In the genomic region with DNA sequence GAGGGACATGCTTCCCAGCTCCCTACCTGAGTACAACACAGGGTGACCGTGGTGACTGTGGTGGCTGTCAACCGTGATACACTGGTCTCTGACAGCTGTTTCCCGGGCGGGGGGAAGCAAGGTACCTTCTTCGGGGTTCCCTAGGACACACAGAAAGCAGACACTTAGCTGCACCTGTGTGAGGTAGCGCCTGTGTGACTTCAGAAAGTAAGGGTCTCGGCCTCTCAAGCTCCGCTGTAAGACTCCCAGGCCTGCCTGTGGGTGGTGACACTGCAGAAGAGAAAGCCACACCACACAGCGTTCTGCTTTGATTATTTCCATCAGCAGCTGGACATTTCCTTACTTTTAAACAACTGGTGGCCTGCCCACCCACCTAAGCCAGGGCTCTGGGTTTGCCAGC, we compare ENCODE assay signal across 20 mouse cellular contexts. TPM values are rescaled to one million over a fixed set of nuclear protein-coding genes. Genes with fewer than 3 reads are reported as not detected.
DNase-seq lines count a peak whose midpoint lies in the region; ATAC-seq and TF ChIP-seq lines count a peak whose summit lies in the region.
"Had no signal": no experiment of that assay in that cellular context is flagged by ENCODE, and none has a peak within 500 bp of the region (broad histone marks: within the 10 kb centered on the region; RNA-seq: fewer than 3 reads in every experiment).

No protein-coding gene starts in this region.

- TF ChIP-seq CTCF in forebrain, postnatal 0 days (IDR thresholded peaks at IDR 0.05; ENCODE audit: low read depth) = no peak

- H3K27ac ChIP-seq in forebrain, postnatal 0 days (ENCODE audit: low read depth, low read length) = no peak overlapping the region
- no peak overlapping the region for H3K27ac ChIP-seq in forebrain, embryonic 16.5 days (ENCODE audit: low read length)
- no peak overlapping the region for H3K27ac ChIP-seq in lung, embryonic 15.5 days
- H3K27ac ChIP-seq in brown adipose tissue, adult 24 weeks (replicated peaks; ENCODE audit: low read depth, low read length) = peak overlapping the region; percentile 99
- H3K27ac ChIP-seq in neural tube, embryonic 15.5 days (replicated peaks) = no peak overlapping the region
- H3K27ac ChIP-seq in liver, embryonic 11.5 days (ENCODE audit: low read depth, low read length) = no peak overlapping the region
- H3K27ac ChIP-seq: liver, embryonic 14.5 days had no signal

- 0 out of 2 replicates have a peak overlapping the region, but pooled peaks have one; percentile 19 for H3K4me2 ChIP-seq in forebrain, postnatal 0 days (ENCODE audit: low read depth)
- H3K4me2 ChIP-seq in forebrain, embryonic 16.5 days (ENCODE audit: low read length) = no peak overlapping the region
- H3K4me2 ChIP-seq in lung, embryonic 15.5 days = peak overlapping the region; percentile 69; the same call in 1 of the 2 replicates
- H3K4me2 ChIP-seq in neural tube, embryonic 15.5 days = 0 out of 2 replicates have a peak overlapping the region, but pooled peaks have one; percentile 77
- H3K4me2 ChIP-seq in liver, embryonic 11.5 days = no peak overlapping the region

- peaks cover 24% of the 10 kb centered on the region; the same call in 1 of the 2 replicates for H3K4me1 ChIP-seq in forebrain, postnatal 0 days (ENCODE audit: insufficient read depth)
- H3K4me1 ChIP-seq in forebrain, embryonic 16.5 days (replicated peaks; ENCODE audit: control insufficient read depth, insufficient read depth, low read length) = peaks cover 65% of the 10 kb centered on the region
- peaks cover 62% of the 10 kb centered on the region for H3K4me1 ChIP-seq in lung, embryonic 15.5 days
- no peaks in the 10 kb centered on the region; the same call in 1 of the 2 replicates for H3K4me1 ChIP-seq in brown adipose tissue, adult 24 weeks (ENCODE audit: control insufficient read depth, insufficient read depth, insufficient read length, low read length)
- H3K4me1 ChIP-seq in neural tube, embryonic 15.5 days = peaks cover 68% of the 10 kb centered on the region
- no peaks in the 10 kb centered on the region for H3K4me1 ChIP-seq in liver, embryonic 11.5 days (replicated peaks; ENCODE audit: control insufficient read depth, insufficient read depth, low read length)

- H3K9me3 ChIP-seq in forebrain, postnatal 0 days (ENCODE audit: low read length) = no peaks in the 10 kb centered on the region
- H3K9me3 ChIP-seq in forebrain, embryonic 16.5 days (ENCODE audit: control insufficient read depth, low read length) = no peaks in the 10 kb centered on the region
- no peaks in the 10 kb centered on the region for H3K9me3 ChIP-seq in lung, embryonic 15.5 days
- H3K9me3 ChIP-seq in neural tube, embryonic 15.5 days (replicated peaks) = no peaks in the 10 kb centered on the region
- H3K9me3 ChIP-seq in liver, embryonic 11.5 days (ENCODE audit: control insufficient read depth, low read length) = no peaks in the 10 kb centered on the region

- no peak overlapping the region for H3K9ac ChIP-seq in forebrain, postnatal 0 days
- H3K9ac ChIP-seq in forebrain, embryonic 16.5 days (replicated peaks; ENCODE audit: low read depth, low read length) = no peak overlapping the region
- H3K9ac ChIP-seq in lung, embryonic 15.5 days = no peak overlapping the region
- H3K9ac ChIP-seq in neural tube, embryonic 15.5 days (replicated peaks) = no peak overlapping the region
- H3K9ac ChIP-seq in liver, embryonic 11.5 days (ENCODE audit: low read depth, low read length) = no peak overlapping the region
- H3K9ac ChIP-seq: liver, embryonic 14.5 days had no signal

- WGBS in forebrain, postnatal 0 days = 75% methylated on average over 9 of the region's 9 CpGs
- WGBS in forebrain, embryonic 16.5 days = 82% methylated on average over 9 of the region's 9 CpGs
- WGBS in lung, embryonic 15.5 days = 73% methylated on average over 9 of the region's 9 CpGs
- 80% methylated on average over 9 of the region's 9 CpGs for WGBS in neural tube, embryonic 15.5 days
- 71% methylated on average over 9 of the region's 9 CpGs for WGBS in liver, embryonic 11.5 days

- ATAC-seq in forebrain, postnatal 0 days = no peak
- ATAC-seq in forebrain, embryonic 16.5 days = no peak
- ATAC-seq in lung, embryonic 15.5 days (ENCODE audit: borderline replicate concordance, extremely low read depth, low FRiP score, low TSS enrichment) = no peak
- no peak for ATAC-seq in neural tube, embryonic 15.5 days (ENCODE audit: low FRiP score)
- no peak for ATAC-seq in liver, embryonic 11.5 days (replicated peaks; ENCODE audit: low FRiP score)
- ATAC-seq: hindbrain, embryonic 16.5 days had no signal

- H3K27me3 ChIP-seq in forebrain, postnatal 0 days (ENCODE audit: insufficient read depth, low read length) = no peaks in the 10 kb centered on the region
- H3K27me3 ChIP-seq in forebrain, embryonic 16.5 days (replicated peaks; ENCODE audit: control insufficient read depth, insufficient read depth, low read length) = no peaks in the 10 kb centered on the region
- no peaks in the 10 kb centered on the region for H3K27me3 ChIP-seq in lung, embryonic 15.5 days
- no peaks in the 10 kb centered on the region for H3K27me3 ChIP-seq in neural tube, embryonic 15.5 days (replicated peaks)
- H3K27me3 ChIP-seq in liver, embryonic 11.5 days (replicated peaks; ENCODE audit: control insufficient read depth, insufficient read depth, low read length) = peaks cover 61% of the 10 kb centered on the region

- DNase-seq in forebrain, postnatal 0 days = no peak
- DNase-seq in lung, postnatal 10 days = no peak
- DNase-seq in adrenal gland, adult 8-10 months = no peak
- DNase-seq in liver, embryonic 11.5 days (ENCODE audit: low spot score) = no peak
- DNase-seq: adrenal gland, postnatal 10 days; cerebellum, adult 11-12 months; cerebellum, postnatal 25 days; heart, postnatal 14 days; kidney, adult 8-10 months; kidney, postnatal 36 days; right cerebral cortex, postnatal 4 days had no signal

- no peaks in the 10 kb centered on the region for H3K36me3 ChIP-seq in forebrain, postnatal 0 days (ENCODE audit: insufficient read depth)
- no peaks in the 10 kb centered on the region for H3K36me3 ChIP-seq in forebrain, embryonic 16.5 days (ENCODE audit: control insufficient read depth, insufficient read depth)
- H3K36me3 ChIP-seq in lung, embryonic 15.5 days = no peaks in the 10 kb centered on the region
- H3K36me3 ChIP-seq in neural tube, embryonic 15.5 days = no peaks in the 10 kb centered on the region
- H3K36me3 ChIP-seq in liver, embryonic 11.5 days (ENCODE audit: control insufficient read depth, insufficient read depth, low read length) = no peaks in the 10 kb centered on the region

- no peak overlapping the region for H3K4me3 ChIP-seq in forebrain, postnatal 0 days (ENCODE audit: low read depth, low read length)
- no peak overlapping the region for H3K4me3 ChIP-seq in forebrain, embryonic 16.5 days (replicated peaks; ENCODE audit: low read length)
- no peak overlapping the region for H3K4me3 ChIP-seq in lung, embryonic 15.5 days
- H3K4me3 ChIP-seq in brown adipose tissue, adult 24 weeks (ENCODE audit: insufficient read depth, low read depth, low read length) = peak overlapping the region; percentile 92
- no peak overlapping the region for H3K4me3 ChIP-seq in neural tube, embryonic 15.5 days (replicated peaks)
- no peak overlapping the region for H3K4me3 ChIP-seq in liver, embryonic 11.5 days (ENCODE audit: low read depth, low read length)

RNA-seq across cellular contexts. Expression of a gene that starts 4.8 kb away (rescaled TPM):
- 6.9 and 8.5 TPM in 2 replicates for total RNA-seq in forebrain, postnatal 0 days (2014; rRNA removed)
- 2.5 and 3.1 TPM in 2 replicates for polyA plus RNA-seq in forebrain, postnatal 0 days (2015; fragmentation: Nextera tagmentation; extraction: Ambion mirVana)
- 7.2 and 7.3 TPM in 2 replicates for polyA plus RNA-seq in forebrain, embryonic 16.5 days (2015; fragmentation: Nextera tagmentation; extraction: Ambion mirVana)
- polyA plus RNA-seq in lung, embryonic 15.5 days (2015; fragmentation: Nextera tagmentation; extraction: Ambion mirVana) = 7.3 and 7.7 TPM in 2 replicates
- 108 and 141 TPM in 2 replicates for polyA plus RNA-seq in brown adipose tissue, adult 24 weeks (2012; ENCODE audit: insufficient read depth, insufficient read length, missing spikeins)
- polyA plus RNA-seq in neural tube, embryonic 15.5 days (2015; fragmentation: Nextera tagmentation; extraction: Ambion mirVana) = 4.5 and 4.6 TPM in 2 replicates
- total RNA-seq in adrenal gland, adult 8-10 months (2022) = 10 to 100 TPM; 29.4 to 57.0 (median 38.3) TPM
- 0.95 and 1.2 TPM in 2 replicates for polyA plus RNA-seq in liver, embryonic 11.5 days (2014; fragmentation: Nextera tagmentation; extraction: Ambion mirVana)

RNA-seq across cellular contexts. Expression of a gene that starts 52.8 kb away (rescaled TPM):
- 0.52 TPM in 1 of 2 replicates, not detected in the other for total RNA-seq in forebrain, postnatal 0 days (2014; rRNA removed)
- polyA plus RNA-seq in forebrain, postnatal 0 days (2015; fragmentation: Nextera tagmentation; extraction: Ambion mirVana) = 0.44 and 0.45 TPM in 2 replicates
- polyA plus RNA-seq in forebrain, embryonic 16.5 days (2015; fragmentation: Nextera tagmentation; extraction: Ambion mirVana) = not detected in 2 replicates
- polyA plus RNA-seq in lung, embryonic 15.5 days (2015; fragmentation: Nextera tagmentation; extraction: Ambion mirVana) = 0.43 and 0.95 TPM in 2 replicates
- polyA plus RNA-seq in brown adipose tissue, adult 24 weeks (2012; ENCODE audit: insufficient read depth, insufficient read length, missing spikeins) = 1.6 TPM in 1 of 2 replicates, not detected in the other
- 0.08 and 3.6 TPM in 2 replicates for polyA plus RNA-seq in neural tube, embryonic 15.5 days (2015; fragmentation: Nextera tagmentation; extraction: Ambion mirVana)
- total RNA-seq in adrenal gland, adult 8-10 months (2022) = 1 to 10 TPM; 1.1 to 5.3 (median 2.5) TPM
- not detected in 2 replicates for polyA plus RNA-seq in liver, embryonic 11.5 days (2014; fragmentation: Nextera tagmentation; extraction: Ambion mirVana)
- total RNA-seq: layer of hippocampus, postnatal 14 days; left cerebral cortex, postnatal 25 days; midbrain, postnatal 0 days had no signal
- polyA plus RNA-seq: hindbrain, embryonic 16.5 days had no signal

Comparison
In these comparisons a context has a peak if more than half of its experiments do, and no peak if none do; other contexts are left out.
1. H3K4me2 ChIP-seq: peak in forebrain, postnatal 0 days (single experiment), lung, embryonic 15.5 days (single experiment) and neural tube, embryonic 15.5 days (single experiment); none in forebrain, embryonic 16.5 days (single experiment) and liver, embryonic 11.5 days (single experiment).
2. RNA of a gene that starts 4.8 kb away (polyA plus RNA-seq): 108 to 141 TPM in brown adipose tissue, adult 24 weeks; 7.3 to 7.7 TPM in lung, embryonic 15.5 days, 7.2 to 7.3 TPM in forebrain, embryonic 16.5 days, 4.5 to 4.6 TPM in neural tube, embryonic 15.5 days, 2.5 to 3.1 TPM in forebrain, postnatal 0 days and 0.95 to 1.2 TPM in liver, embryonic 11.5 days; every median in the first group is over 10 times any median in the second.